Mouse (Mus musculus) inflammation-experienced regulatory T-cells, adult 16 weeks (primary cell): Measurements from ENCODE around the gene Defb13. TPM values are rescaled to one million over a fixed set of nuclear protein-coding genes. Genes with fewer than 3 reads are reported as not detected.

Source experiments
- polyA plus RNA-seq: library from polyadenylated mRNA; unstranded; fragments of 100-300 nt; shearing (Covaris generic); gene quantifications from one replicate; pipeline ENCODE4 v1.2.1, GENCODE M21; 2017

The Defb13 gene
- polyA plus RNA-seq = not detected

GRCm38 (mm10) chr8:21946462-21946861 lies at the start of gene Defb13:
Defb13 (plus strand) TSS chr8:21946762.

GRCm38 (mm10) chr8:21906290-21906689 lies 40.3 kb upstream of the Defb13 start, which contains the start of gene Defb11:
Defb11 (minus strand) TSS chr8:21906412.

GRCm38 (mm10) chr8:21932610-21933009 lies 14.0 kb upstream of the Defb13 start, which contains the start of gene Defb15:
Defb15 (minus strand) TSS chr8:21932710.

GRCm38 (mm10) chr8:21938052-21938451 lies 8.5 kb upstream of the Defb13 start, which contains the start of gene Defb35:
Defb35 (plus strand) TSS chr8:21938352.

GRCm38 (mm10) chr8:21958414-21958813 lies 11.9 kb downstream of the Defb13 start, which contains the start of gene Fam90a1a:
Fam90a1a (plus strand) TSS chr8:21958714.

GRCm38 (mm10) chr8:21969475-21969874 lies 22.9 kb downstream of the Defb13 start, which contains the start of gene Ccdc70:
Ccdc70 (plus strand) TSS chr8:21969775.

Other genes with a start within 250 kb of the Defb13 start
- not detected for gene AY761184, start 243.1 kb upstream of the Defb13 start, polyA plus RNA-seq
- not detected for gene Defa24, start 212.3 kb upstream of the Defb13 start, polyA plus RNA-seq
- gene Defb50, start 123.2 kb upstream of the Defb13 start, polyA plus RNA-seq = not detected
- gene Defb2, start 106.8 kb upstream of the Defb13 start, polyA plus RNA-seq = not detected
- not detected for gene Defb10, start 87.9 kb upstream of the Defb13 start, polyA plus RNA-seq
- gene Defb9, start 61.3 kb upstream of the Defb13 start, polyA plus RNA-seq = not detected
- not detected for gene Defb11, start 40.4 kb upstream of the Defb13 start, polyA plus RNA-seq
- not detected for gene Defb15, start 14.1 kb upstream of the Defb13 start, polyA plus RNA-seq
- not detected for gene Defb35, start 8.4 kb upstream of the Defb13 start, polyA plus RNA-seq
- not detected for gene Fam90a1a, start 12.0 kb downstream of the Defb13 start, polyA plus RNA-seq
- gene Ccdc70, start 23.0 kb downstream of the Defb13 start, polyA plus RNA-seq = not detected
- gene Atp7b, start 113.5 kb downstream of the Defb13 start, polyA plus RNA-seq = 0.16 TPM
- 12.4 TPM for gene Alg11, start 114.0 kb downstream of the Defb13 start, polyA plus RNA-seq
- gene Nek5, start 178.3 kb downstream of the Defb13 start, polyA plus RNA-seq = not detected
- gene Nek3, start 219.7 kb downstream of the Defb13 start, polyA plus RNA-seq = 6.5 TPM
- 3.3 TPM for gene Ckap2, start 239.1 kb downstream of the Defb13 start, polyA plus RNA-seq
- 46.5 TPM for gene Vps36, start 246.0 kb downstream of the Defb13 start, polyA plus RNA-seq